Mouse (Mus musculus): Measurements from ENCODE around the gene Urah. TPM values are rescaled to one million over a fixed set of nuclear protein-coding genes. Genes with fewer than 3 reads are reported as not detected.

Urah gene
- polyA plus RNA-seq, 1 experiment from 2014 or later: 0.25 TPM

DNA sequence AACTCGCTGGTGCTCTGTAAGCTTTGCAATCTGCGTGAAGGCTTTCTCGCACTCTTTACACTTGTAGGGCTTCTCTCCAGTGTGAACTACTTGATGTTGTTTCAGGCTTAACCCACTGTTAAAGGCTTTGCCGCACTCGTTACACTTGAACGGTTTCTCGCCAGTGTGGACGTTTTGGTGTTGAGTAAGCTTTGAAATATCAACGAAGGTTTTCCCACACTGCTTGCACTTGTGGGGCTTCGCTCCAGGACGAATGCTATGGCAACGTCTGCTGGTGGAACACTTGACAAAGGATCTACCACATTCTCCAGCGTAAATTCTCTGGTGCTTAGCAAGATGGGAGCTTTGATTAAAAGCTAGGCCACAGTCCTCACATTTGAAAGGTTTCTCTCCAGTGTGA lies 23.1 kb upstream of the Urah start:
- no peaks in the 10 kb centered on the region for H3K9me3 ChIP-seq (ENCODE audit: control insufficient read depth, low read length)
- WGBS: 89% methylated on average over 13 of the region's 13 CpGs

DNA sequence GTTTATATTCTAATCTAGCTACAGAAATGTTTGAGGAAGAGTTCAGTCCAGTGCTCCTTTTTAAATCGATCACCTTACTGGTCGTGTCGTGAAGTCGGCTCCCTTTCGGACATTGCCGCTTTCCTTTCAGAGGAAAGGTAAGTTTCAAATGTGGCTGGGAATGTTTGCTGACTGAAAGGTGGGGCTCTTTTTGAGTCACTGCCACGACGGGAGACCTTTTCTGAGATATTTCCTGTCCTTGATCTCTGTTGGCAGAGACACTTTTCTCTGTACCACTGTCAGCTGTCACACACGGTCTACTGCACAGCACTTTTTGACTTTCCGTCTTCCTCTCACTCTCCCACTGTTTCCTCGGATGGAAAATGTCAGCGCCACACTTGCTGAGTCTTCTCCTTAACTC lies 22.0 kb upstream of the Urah start:
- no peak overlapping the region for H3K4me2 ChIP-seq (replicated peaks; ENCODE audit: low read depth, low read length)
- H3K27ac ChIP-seq (ENCODE audit: low read depth, low read length): no peak overlapping the region
- H3K9ac ChIP-seq (ENCODE audit: low read depth, low read length): no peak overlapping the region
- H3K36me3 ChIP-seq (ENCODE audit: control insufficient read depth, insufficient read depth, low read length): no peaks in the 10 kb centered on the region
- no peaks in the 10 kb centered on the region for H3K27me3 ChIP-seq (ENCODE audit: control insufficient read depth, insufficient read depth, low read length)
- H3K4me1 ChIP-seq (replicated peaks; ENCODE audit: control insufficient read depth, insufficient read depth, low read length): no peaks in the 10 kb centered on the region
- ATAC-seq (ENCODE audit: low FRiP score) (no peak), DNase-seq (ENCODE audit: low spot score) (no peak)
- no peak overlapping the region for H3K4me3 ChIP-seq (ENCODE audit: low read depth, low read length)
- WGBS: 89% methylated on average over 12 of the region's 12 CpGs
- H3K9me3 ChIP-seq (ENCODE audit: control insufficient read depth, low read length): no peaks in the 10 kb centered on the region

More for the DNA sequence above, 23.1 kb upstream of the Urah start:
- ATAC-seq (ENCODE audit: low FRiP score) (no peak), DNase-seq (ENCODE audit: low spot score) (no peak)
- no peaks in the 10 kb centered on the region for H3K27me3 ChIP-seq (ENCODE audit: control insufficient read depth, insufficient read depth, low read length)
- no peak overlapping the region for H3K9ac ChIP-seq (ENCODE audit: low read depth, low read length)
- no peaks in the 10 kb centered on the region for H3K4me1 ChIP-seq (replicated peaks; ENCODE audit: control insufficient read depth, insufficient read depth, low read length)
- no peak overlapping the region for H3K4me2 ChIP-seq (replicated peaks; ENCODE audit: low read depth, low read length)
- H3K4me3 ChIP-seq (ENCODE audit: low read depth, low read length): no peak overlapping the region
- H3K36me3 ChIP-seq (ENCODE audit: control insufficient read depth, insufficient read depth, low read length): no peaks in the 10 kb centered on the region
- no peak overlapping the region for H3K27ac ChIP-seq (ENCODE audit: low read depth, low read length)

DNA sequence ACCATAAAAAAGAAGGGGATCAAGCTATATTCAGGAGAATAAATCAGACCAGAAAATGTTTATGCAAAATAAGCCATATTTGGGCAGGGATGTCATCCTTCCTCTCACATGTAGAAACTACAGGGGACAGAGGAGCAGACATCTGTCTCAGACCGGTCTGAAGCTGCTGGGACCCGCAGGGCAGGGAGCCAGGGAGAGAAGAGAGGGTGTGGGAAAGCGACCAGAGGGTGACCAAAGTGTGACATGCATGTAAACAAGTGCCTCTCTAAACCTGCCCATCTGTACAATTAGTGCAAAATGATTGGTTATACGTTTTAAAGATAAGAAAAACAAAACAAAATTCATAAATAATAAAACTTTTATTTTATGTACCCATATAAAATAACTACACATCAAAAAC lies 14.6 kb upstream of the Urah start:
- Histone ChIP-seq H3K9ac (ENCODE audit: low read depth, low read length) (no peak overlapping the region), H3K4me2 (replicated peaks; ENCODE audit: low read depth, low read length) (no peak overlapping the region), H3K4me3 (ENCODE audit: low read depth, low read length) (no peak overlapping the region), H3K4me1 (replicated peaks; ENCODE audit: control insufficient read depth, insufficient read depth, low read length) (no peaks in the 10 kb centered on the region), H3K27me3 (ENCODE audit: control insufficient read depth, insufficient read depth, low read length) (no peaks in the 10 kb centered on the region), H3K27ac (ENCODE audit: low read depth, low read length) (no peak overlapping the region), H3K36me3 (ENCODE audit: control insufficient read depth, insufficient read depth, low read length) (no peaks in the 10 kb centered on the region), H3K9me3 (ENCODE audit: control insufficient read depth, low read length) (no peaks in the 10 kb centered on the region)
- DNase-seq (ENCODE audit: low spot score): no peak
- no peak for ATAC-seq (ENCODE audit: low FRiP score)
- WGBS: 74% methylated on average over 4 of the region's 4 CpGs

DNA sequence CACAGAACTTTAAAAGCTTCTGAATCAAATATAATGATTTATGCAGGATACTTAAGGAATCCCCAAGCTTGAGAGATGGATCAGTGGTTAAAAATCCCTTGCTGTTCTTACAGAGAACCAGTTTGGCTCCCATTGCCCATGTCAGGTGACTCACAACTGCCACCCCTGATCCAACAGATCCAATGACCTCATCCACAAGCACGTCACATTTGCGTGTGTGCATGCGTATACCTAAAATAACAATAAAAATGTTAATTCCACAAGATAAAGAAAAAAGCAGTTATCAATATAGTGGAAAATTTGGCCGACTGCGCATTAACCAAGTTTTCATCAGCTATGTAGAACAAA lies 13.5 kb upstream of the Urah start:
- H3K4me1 ChIP-seq (replicated peaks; ENCODE audit: control insufficient read depth, insufficient read depth, low read length): no peaks in the 10 kb centered on the region
- DNase-seq (ENCODE audit: low spot score) (no peak), ATAC-seq (ENCODE audit: low FRiP score) (peak; percentile 52)
- peak overlapping the region; percentile 46; the same call in 1 of the 2 replicates for H3K9ac ChIP-seq (ENCODE audit: low read depth, low read length)
- peak overlapping the region; percentile 43 for H3K4me3 ChIP-seq (ENCODE audit: low read depth, low read length)
- no peaks in the 10 kb centered on the region for H3K9me3 ChIP-seq (ENCODE audit: control insufficient read depth, low read length)
- no peaks in the 10 kb centered on the region for H3K36me3 ChIP-seq (ENCODE audit: control insufficient read depth, insufficient read depth, low read length)
- no peak overlapping the region for H3K27ac ChIP-seq (ENCODE audit: low read depth, low read length)
- peak overlapping the region; percentile 57 for H3K4me2 ChIP-seq (replicated peaks; ENCODE audit: low read depth, low read length)
- no peaks in the 10 kb centered on the region for H3K27me3 ChIP-seq (ENCODE audit: control insufficient read depth, insufficient read depth, low read length)
- WGBS: 48% methylated on average over 5 of the region's 5 CpGs

DNA sequence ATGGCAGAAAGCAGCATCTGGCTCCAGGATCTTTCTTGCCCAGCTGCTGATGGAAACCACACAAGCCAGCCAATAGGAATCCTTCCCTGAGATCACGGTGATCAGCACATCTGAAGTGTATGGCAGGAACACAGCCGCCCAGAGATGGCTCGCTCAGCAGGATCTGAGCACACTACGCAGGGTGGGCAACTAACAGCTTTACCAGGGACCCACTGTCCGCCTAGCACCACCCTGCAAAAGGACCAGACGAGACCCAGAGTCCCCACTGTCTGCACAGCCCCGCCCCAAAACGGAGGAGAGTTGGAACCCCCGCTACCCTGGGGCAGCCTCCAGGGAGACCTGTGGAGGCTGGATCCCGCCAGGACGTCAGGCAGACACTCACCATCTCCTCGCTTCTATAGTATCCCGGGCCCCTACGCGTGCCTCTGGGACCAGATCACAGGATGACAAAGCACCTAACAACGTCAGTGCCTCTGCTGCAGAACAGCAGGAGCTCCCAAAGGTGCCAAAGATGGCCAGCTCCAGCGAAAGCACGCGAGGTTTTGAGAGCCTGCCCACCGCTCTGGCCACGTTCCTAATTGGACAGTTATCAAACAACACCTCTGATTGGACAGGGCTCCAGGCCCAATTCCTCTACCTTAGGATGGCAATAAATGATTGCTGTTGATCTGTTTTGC lies 13.0 kb upstream of the Urah start, which contains the start of gene Zfp941:
Gene Zfp941 (minus strand): TSS at position 526 of the 677 bp plus-strand sequence.
- Histone ChIP-seq H3K9me3 (ENCODE audit: control insufficient read depth, low read length) (no peaks in the 10 kb centered on the region), H3K36me3 (ENCODE audit: control insufficient read depth, insufficient read depth, low read length) (no peaks in the 10 kb centered on the region), H3K27me3 (ENCODE audit: control insufficient read depth, insufficient read depth, low read length) (no peaks in the 10 kb centered on the region), H3K4me2 (replicated peaks; ENCODE audit: low read depth, low read length) (peak within 1 kb of the TSS; percentile 57), H3K4me1 (replicated peaks; ENCODE audit: control insufficient read depth, insufficient read depth, low read length) (no peaks in the 10 kb centered on the region), H3K9ac (ENCODE audit: low read depth, low read length) (peak within 1 kb of the TSS; percentile 46), H3K4me3 (ENCODE audit: low read depth, low read length) (peak within 1 kb of the TSS; percentile 43), H3K27ac (ENCODE audit: low read depth, low read length) (no peak within 1 kb of the TSS)
- ATAC-seq (ENCODE audit: low FRiP score) (peak; percentile 88), DNase-seq (ENCODE audit: low spot score) (peak; percentile 67)
- 1% methylated on average over 21 of the region's 21 CpGs for WGBS

DNA sequence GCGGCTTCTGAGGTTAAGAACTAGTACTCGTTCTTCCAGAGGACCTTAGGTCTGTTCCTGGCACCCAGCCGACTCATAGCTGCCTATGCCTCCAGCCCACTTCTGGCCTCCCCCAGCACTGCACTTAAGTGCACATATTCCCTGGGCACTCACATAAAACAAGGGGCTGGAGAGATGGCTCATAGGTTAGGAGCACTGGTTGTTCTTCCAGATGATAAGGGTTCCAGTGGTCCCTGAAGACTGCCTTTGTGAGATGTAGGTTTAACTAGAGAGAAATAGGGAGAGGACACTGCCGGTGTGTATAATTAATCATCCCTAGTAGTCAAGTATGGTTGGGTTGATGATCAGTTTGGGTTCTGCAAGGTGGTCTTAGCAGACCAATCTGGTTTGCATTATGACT lies 12.1 kb upstream of the Urah start:
- no peaks in the 10 kb centered on the region for H3K9me3 ChIP-seq (ENCODE audit: control insufficient read depth, low read length)
- no peak overlapping the region for H3K4me2 ChIP-seq (replicated peaks; ENCODE audit: low read depth, low read length)
- H3K4me3 ChIP-seq (ENCODE audit: low read depth, low read length): no peak overlapping the region
- ATAC-seq (ENCODE audit: low FRiP score) (no peak), DNase-seq (ENCODE audit: low spot score) (no peak)
- H3K27ac ChIP-seq (ENCODE audit: low read depth, low read length): no peak overlapping the region
- WGBS: 89% methylated on average over 4 of the region's 4 CpGs
- H3K27me3 ChIP-seq (ENCODE audit: control insufficient read depth, insufficient read depth, low read length): no peaks in the 10 kb centered on the region
- H3K4me1 ChIP-seq (replicated peaks; ENCODE audit: control insufficient read depth, insufficient read depth, low read length): no peaks in the 10 kb centered on the region
- H3K9ac ChIP-seq (ENCODE audit: low read depth, low read length): no peak overlapping the region
- H3K36me3 ChIP-seq (ENCODE audit: control insufficient read depth, insufficient read depth, low read length): no peaks in the 10 kb centered on the region

DNA sequence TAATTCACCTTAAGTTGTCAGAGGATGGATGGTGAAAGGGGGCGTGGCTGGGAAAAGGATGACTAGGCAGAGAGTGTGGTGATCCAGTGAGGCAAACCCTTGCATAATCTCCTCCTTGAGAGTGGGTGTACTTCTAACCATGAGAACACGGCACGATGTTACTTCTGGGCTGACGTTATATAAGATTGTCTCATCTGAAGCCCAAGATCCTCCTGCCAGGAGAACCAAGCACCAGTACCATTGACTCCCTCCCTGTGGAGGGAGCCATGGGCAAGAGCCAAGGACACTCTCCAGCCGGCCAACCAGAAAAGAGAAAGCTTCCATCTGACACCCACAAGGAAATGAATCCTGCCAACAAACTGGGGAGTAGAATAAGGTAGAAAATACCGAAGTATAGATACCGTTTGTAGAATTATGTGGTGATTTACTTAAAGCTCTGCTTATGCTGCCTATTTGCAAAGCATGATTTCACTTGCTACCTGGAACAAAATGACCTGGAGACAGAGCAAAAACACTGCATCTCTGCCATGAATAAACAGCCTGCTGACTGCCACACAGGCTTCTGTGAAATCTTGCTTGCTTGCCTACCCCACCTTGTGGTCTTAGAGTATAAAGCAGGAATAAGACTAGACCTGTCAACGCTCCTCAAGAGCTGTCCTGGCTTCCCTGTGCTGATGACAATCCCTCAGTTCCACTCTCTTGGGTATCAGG lies 6.5 kb upstream of the Urah start:
- no peaks in the 10 kb centered on the region for H3K4me1 ChIP-seq (replicated peaks; ENCODE audit: control insufficient read depth, insufficient read depth, low read length)
- H3K9ac ChIP-seq (ENCODE audit: low read depth, low read length): no peak overlapping the region
- WGBS: 37% methylated on average over 8 of the region's 8 CpGs
- ATAC-seq (ENCODE audit: low FRiP score) (no peak), DNase-seq (ENCODE audit: low spot score) (peak; percentile 37)
- no peak overlapping the region for H3K4me2 ChIP-seq (replicated peaks; ENCODE audit: low read depth, low read length)
- no peaks in the 10 kb centered on the region for H3K36me3 ChIP-seq (ENCODE audit: control insufficient read depth, insufficient read depth, low read length)
- H3K27me3 ChIP-seq (ENCODE audit: control insufficient read depth, insufficient read depth, low read length): no peaks in the 10 kb centered on the region
- no peak overlapping the region for H3K27ac ChIP-seq (ENCODE audit: low read depth, low read length)
- no peaks in the 10 kb centered on the region for H3K9me3 ChIP-seq (ENCODE audit: control insufficient read depth, low read length)
- no peak overlapping the region for H3K4me3 ChIP-seq (ENCODE audit: low read depth, low read length)

DNA sequence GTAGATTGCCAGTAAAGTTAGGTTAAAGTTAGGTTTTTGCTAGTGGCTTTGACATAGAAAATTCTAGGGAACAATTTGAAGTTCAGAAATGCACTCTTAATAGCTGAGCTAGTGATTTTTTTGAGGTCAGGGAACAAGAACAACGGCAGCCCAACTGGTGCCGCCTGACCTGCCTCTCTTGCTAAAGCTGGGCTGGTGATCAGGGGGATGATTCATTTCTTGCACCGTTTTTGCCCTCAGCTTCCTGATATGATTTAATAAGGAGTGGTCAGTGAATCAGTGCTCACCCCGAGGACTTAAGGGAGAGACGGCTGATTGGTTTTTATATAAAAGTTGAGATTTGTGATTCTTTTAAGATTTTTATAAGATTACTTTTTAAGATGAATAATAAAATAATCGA lies 3.4 kb upstream of the Urah start:
- no peak for ATAC-seq (ENCODE audit: low FRiP score)
- no peak overlapping the region for H3K4me2 ChIP-seq (replicated peaks; ENCODE audit: low read depth, low read length)
- no peak overlapping the region for H3K4me3 ChIP-seq (ENCODE audit: low read depth, low read length)
- H3K9ac ChIP-seq (ENCODE audit: low read depth, low read length): no peak overlapping the region
- no peaks in the 10 kb centered on the region for H3K9me3 ChIP-seq (ENCODE audit: control insufficient read depth, low read length)
- H3K27me3 ChIP-seq (ENCODE audit: control insufficient read depth, insufficient read depth, low read length): no peaks in the 10 kb centered on the region
- 71% methylated on average over 6 of the region's 6 CpGs for WGBS
- no peaks in the 10 kb centered on the region for H3K4me1 ChIP-seq (replicated peaks; ENCODE audit: control insufficient read depth, insufficient read depth, low read length)
- H3K27ac ChIP-seq (ENCODE audit: low read depth, low read length): no peak overlapping the region
- DNase-seq (ENCODE audit: low spot score): no peak
- H3K36me3 ChIP-seq (ENCODE audit: control insufficient read depth, insufficient read depth, low read length): no peaks in the 10 kb centered on the region

DNA sequence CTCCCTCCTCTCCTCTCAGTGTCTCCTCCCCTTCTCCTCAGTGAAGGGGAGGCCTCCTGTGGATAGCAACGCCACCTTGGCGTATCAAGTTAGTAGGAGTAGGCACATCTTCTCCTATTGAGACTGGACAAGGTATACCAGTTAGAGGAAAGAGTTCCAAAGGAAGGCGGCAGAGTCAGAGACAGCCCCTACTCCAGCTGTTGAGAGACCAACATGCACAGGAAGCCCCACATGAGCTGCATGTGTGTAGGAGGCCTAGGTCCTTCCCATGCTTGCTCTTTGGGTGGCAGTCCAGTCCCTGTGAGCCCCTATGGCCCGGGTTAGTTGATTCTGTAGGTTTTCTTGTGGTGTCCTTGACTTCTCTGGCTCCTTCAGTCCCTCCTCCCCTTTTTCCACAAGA lies 1.5 kb upstream of the Urah start:
- Histone ChIP-seq H3K27me3 (ENCODE audit: control insufficient read depth, insufficient read depth, low read length) (no peaks in the 10 kb centered on the region), H3K27ac (ENCODE audit: low read depth, low read length) (no peak overlapping the region), H3K4me3 (ENCODE audit: low read depth, low read length) (no peak overlapping the region), H3K4me2 (replicated peaks; ENCODE audit: low read depth, low read length) (no peak overlapping the region), H3K9me3 (ENCODE audit: control insufficient read depth, low read length) (no peaks in the 10 kb centered on the region), H3K9ac (ENCODE audit: low read depth, low read length) (no peak overlapping the region), H3K4me1 (replicated peaks; ENCODE audit: control insufficient read depth, insufficient read depth, low read length) (no peaks in the 10 kb centered on the region), H3K36me3 (ENCODE audit: control insufficient read depth, insufficient read depth, low read length) (no peaks in the 10 kb centered on the region)
- DNase-seq (ENCODE audit: low spot score) (no peak), ATAC-seq (ENCODE audit: low FRiP score) (no peak)
- WGBS: 77% methylated on average over 4 of the region's 4 CpGs
